Mouse (Mus musculus): ENCODE measurements around the gene Rab6a. TPM values are rescaled to one million over a fixed set of nuclear protein-coding genes. Genes with fewer than 3 reads are reported as not detected.

The Rab6a gene
- polyA plus RNA-seq (2012; rRNA removed; ENCODE audit: low replicate concordance), result 21.0 and 35.9 TPM in 2 replicates

DNA sequence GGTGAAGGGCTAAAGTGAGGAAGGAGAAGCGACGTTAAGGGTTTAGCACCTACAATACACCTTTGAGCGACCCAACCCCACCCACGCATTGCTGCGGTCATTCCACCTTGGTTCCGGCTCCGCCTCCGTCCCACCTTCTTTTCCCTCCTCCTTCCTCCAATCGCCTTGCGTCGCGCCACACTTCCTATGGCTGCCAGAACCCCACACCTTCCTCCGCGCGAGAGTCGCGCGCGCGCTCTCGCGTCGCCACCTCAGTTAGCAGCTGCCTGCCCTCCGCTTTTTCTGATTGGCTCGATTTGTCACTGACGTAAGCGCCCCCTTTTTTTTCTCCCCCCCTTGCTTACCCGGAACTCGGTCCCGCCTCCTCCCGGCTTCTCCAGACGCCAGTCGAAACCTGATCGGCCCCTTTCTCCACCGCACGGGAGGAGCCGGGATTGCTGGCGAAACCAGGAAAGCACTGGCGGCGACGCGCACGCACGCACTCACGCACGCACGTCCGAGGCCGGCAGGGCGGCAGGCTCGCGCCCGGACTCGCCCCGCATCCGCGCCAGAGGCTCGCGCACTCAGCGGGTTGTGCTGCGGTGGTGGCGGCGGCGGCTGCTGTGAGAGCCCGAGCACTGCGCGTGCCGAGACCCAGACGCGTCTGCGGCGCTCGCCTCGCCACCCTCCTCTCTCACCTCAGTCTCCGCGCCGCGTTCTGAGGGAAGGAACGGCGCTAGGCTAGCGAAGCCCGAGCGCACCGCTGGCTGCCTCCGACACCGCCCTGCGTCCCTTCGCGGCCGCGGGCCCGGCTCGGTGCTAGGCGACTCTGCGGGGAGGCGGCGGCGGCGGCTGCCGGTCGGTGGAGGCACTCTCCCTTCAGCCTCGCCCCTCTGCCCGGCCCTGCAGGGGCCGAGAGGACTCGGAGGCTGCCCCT lies at the start of gene Rab6a:
Gene Rab6a, plus strand, starts transcription at position 197 of the 916 bp plus-strand sequence.

DNA sequence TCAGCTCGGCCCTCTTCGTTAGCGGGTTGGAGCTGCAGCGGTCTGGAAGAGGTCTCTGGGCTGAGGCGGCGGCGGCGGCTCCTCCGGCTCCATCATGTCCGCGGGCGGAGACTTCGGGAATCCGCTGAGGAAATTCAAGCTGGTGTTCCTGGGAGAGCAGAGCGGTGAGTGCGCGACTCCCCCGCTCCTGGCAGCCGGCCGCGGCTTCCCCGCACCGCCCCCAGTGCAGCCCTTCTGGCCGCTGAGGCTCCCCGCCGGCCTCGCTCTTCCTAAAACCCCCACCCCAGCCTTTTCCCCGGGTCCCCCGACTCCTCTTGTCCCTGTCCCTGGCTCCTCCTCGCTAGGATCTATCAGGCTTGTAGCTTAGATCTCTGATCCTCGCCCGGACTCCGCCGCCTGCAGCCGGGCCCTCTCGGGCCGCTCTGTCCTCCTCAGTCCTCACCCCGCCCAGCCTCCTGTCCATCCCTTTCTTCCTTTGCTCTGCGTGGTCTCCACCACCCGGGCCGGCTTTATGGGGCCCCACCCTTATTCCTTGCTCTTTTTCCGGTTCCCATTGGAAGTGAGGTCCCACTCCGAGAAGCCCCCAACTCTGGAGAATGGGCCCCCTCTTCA lies 1.0 kb downstream of the Rab6a start, which contains the start of gene Mrpl48:
Gene Mrpl48, minus strand, starts transcription at position 172 of the 612 bp plus-strand sequence.

DNA sequence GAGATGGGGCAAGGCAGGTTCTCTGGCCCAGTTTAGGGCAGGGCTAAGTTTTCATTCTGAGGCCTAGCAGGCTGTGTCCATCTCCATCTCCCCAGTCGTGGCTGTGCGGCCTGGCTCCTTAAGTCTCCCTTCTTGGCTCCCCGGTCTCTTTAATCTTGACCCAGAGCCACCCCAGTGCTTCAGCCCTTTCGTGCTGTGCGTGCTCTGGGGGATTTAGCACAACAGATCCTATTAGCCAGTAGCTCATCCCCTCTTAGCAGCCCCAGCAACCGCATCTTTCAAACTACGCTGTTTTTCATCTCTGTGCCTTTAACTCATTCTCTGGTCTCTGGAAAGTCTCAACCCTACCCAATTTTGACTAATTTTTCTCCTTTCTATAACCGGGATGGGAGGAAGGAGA lies 55.0 kb downstream of the Rab6a start, which contains the start of gene Plekhb1:
Gene Plekhb1, minus strand, starts transcription at position 184 of the 400 bp plus-strand sequence.

Other genes with a start within 250 kb of the Rab6a start
- 21.6 and 24.5 TPM in 2 replicates for gene C2cd3, start 235.2 kb upstream of the Rab6a start, polyA plus RNA-seq (2012; rRNA removed; ENCODE audit: low replicate concordance)
- gene Ppme1, start 235.1 kb upstream of the Rab6a start, polyA plus RNA-seq (2012; rRNA removed; ENCODE audit: low replicate concordance), result 80.4 and 102 TPM in 2 replicates
- gene Ucp3, start 134.4 kb upstream of the Rab6a start, polyA plus RNA-seq (2012; rRNA removed; ENCODE audit: low replicate concordance), result 41.0 and 47.5 TPM in 2 replicates
- gene Ucp2, start 114.1 kb upstream of the Rab6a start, polyA plus RNA-seq (2012; rRNA removed; ENCODE audit: low replicate concordance), result 394 and 879 TPM in 2 replicates
- gene Dnajb13, start 92.5 kb upstream of the Rab6a start, polyA plus RNA-seq (2012; rRNA removed; ENCODE audit: low replicate concordance), result 2.1 and 2.7 TPM in 2 replicates
- gene Coa4, start 70.3 kb upstream of the Rab6a start, polyA plus RNA-seq (2012; rRNA removed; ENCODE audit: low replicate concordance), result 7.6 and 16.3 TPM in 2 replicates
- gene Mrpl48, start 891 bp downstream of the Rab6a start, polyA plus RNA-seq (2012; rRNA removed; ENCODE audit: low replicate concordance), result 6.5 and 22.5 TPM in 2 replicates
- gene Plekhb1, start 55.0 kb downstream of the Rab6a start, polyA plus RNA-seq (2012; rRNA removed; ENCODE audit: low replicate concordance), result 81.6 and 86.0 TPM in 2 replicates
- gene Fam168a, start 99.2 kb downstream of the Rab6a start, polyA plus RNA-seq (2012; rRNA removed; ENCODE audit: low replicate concordance), result 102 and 124 TPM in 2 replicates